Mouse (Mus musculus) ZHBTc4 (cell line): Measurements from ENCODE around the gene Gins1.

Experiments
- DNase-seq: peaks from one replicate; pipeline ENCODE4 v3.0.0-alpha.2; 2011; ENCODE audit warnings: low read depth, low spot score

Gins1 gene

GRCm38 (mm10) chr2:150909429-150910039, 4.3 kb downstream of the Gins1 start:
- peak; percentile 98 for DNase-seq

- DNase-seq: no peak
These were observed 5.2 kb downstream of the Gins1 start for GRCm38 (mm10) chr2:150910295-150910881.

- DNase-seq: no peak
These were observed 9.7 kb downstream of the Gins1 start for GRCm38 (mm10) chr2:150914781-150915515.

GRCm38 (mm10) chr2:150915786-150916185, 10.6 kb downstream of the Gins1 start:
- no peak for DNase-seq

- no peak for DNase-seq
These were observed 13.5 kb downstream of the Gins1 start for GRCm38 (mm10) chr2:150918720-150919119.

- DNase-seq: no peak
These were observed 15.3 kb downstream of the Gins1 start for GRCm38 (mm10) chr2:150920543-150920942.

- no peak for DNase-seq
These were observed 16.5 kb downstream of the Gins1 start for GRCm38 (mm10) chr2:150921697-150922096.

GRCm38 (mm10) chr2:150922165-150922564, 17.0 kb downstream of the Gins1 start:
- no peak for DNase-seq

GRCm38 (mm10) chr2:150923026-150923425, 17.8 kb downstream of the Gins1 start:
- no peak for DNase-seq

- DNase-seq: no peak
These were observed 18.3 kb downstream of the Gins1 start for GRCm38 (mm10) chr2:150923505-150923904.

GRCm38 (mm10) chr2:150927038-150927720, 22.0 kb downstream of the Gins1 start:
- no peak for DNase-seq

- no peak for DNase-seq
These were observed 24.0 kb downstream of the Gins1 start for GRCm38 (mm10) chr2:150929156-150929555.

GRCm38 (mm10) chr2:150930806-150931205, 25.6 kb downstream of the Gins1 start:
- no peak for DNase-seq

GRCm38 (mm10) chr2:150933482-150933881, 28.3 kb downstream of the Gins1 start:
- peak; percentile 42 for DNase-seq

GRCm38 (mm10) chr2:150934659-150935058, 29.5 kb downstream of the Gins1 start:
- no peak for DNase-seq

GRCm38 (mm10) chr2:150944017-150944416, 38.8 kb downstream of the Gins1 start:
- DNase-seq: no peak

- peak; percentile 53 for DNase-seq
These were observed 42.1 kb downstream of the Gins1 start for GRCm38 (mm10) chr2:150947341-150947740.

GRCm38 (mm10) chr2:150947880-150948611, 42.8 kb downstream of the Gins1 start:
- DNase-seq: peak; percentile 91

GRCm38 (mm10) chr2:150948786-150949185, 43.6 kb downstream of the Gins1 start:
- peak; percentile 44 for DNase-seq

- DNase-seq: no peak
These were observed 44.5 kb downstream of the Gins1 start for GRCm38 (mm10) chr2:150949652-150950051.

- DNase-seq: no peak
These were observed 44.9 kb downstream of the Gins1 start for GRCm38 (mm10) chr2:150950056-150950455.

GRCm38 (mm10) chr2:150951201-150951600, 46.0 kb downstream of the Gins1 start:
- no peak for DNase-seq
